Mouse (Mus musculus) spleen, adult 12 weeks (tissue): ENCODE data around the gene Vmn1r166.
"Not testable (repeated sequence)": the region's sequence is repeated elsewhere in the genome, so short reads cannot be mapped to it uniquely, and the experiment has no call there.

ENCODE experiments used
- DNase-seq: peaks from one replicate; pipeline ENCODE4 v3.0.0; 2022; ENCODE audit warnings: low spot score

Gene Vmn1r166

GRCm38 (mm10) chr7:23251582-23251981, at the start of gene Vmn1r166:
Gene Vmn1r166 (minus strand): TSS chr7:23251682.
- DNase-seq, result not testable (repeated sequence)

- DNase-seq, result not testable (repeated sequence)
Measured at GRCm38 (mm10) chr7:23300892-23301291, 49.4 kb upstream of the Vmn1r166 start, which contains the start of gene Nlrp4e. Gene Nlrp4e (plus strand): TSS chr7:23301192.

- DNase-seq, result not testable (repeated sequence)
Measured at GRCm38 (mm10) chr7:23278800-23279199, 27.3 kb upstream of the Vmn1r166 start, which contains the start of gene Gm6902. Gene Gm6902 (minus strand): TSS chr7:23278900.

GRCm38 (mm10) chr7:23217032-23217431, 34.5 kb downstream of the Vmn1r166 start, which contains the start of gene Vmn1r165:
Gene Vmn1r165 (plus strand): TSS chr7:23217332.
- not testable (repeated sequence) for DNase-seq
